Mouse (Mus musculus): Measurements from ENCODE around the gene Slc12a9.

The Slc12a9 gene

GRCm38 (mm10) chr5:137313466-137314192 is 19.8 kb downstream of the Slc12a9 start:
- DNase-seq (ENCODE audit: low read depth, low spot score), result no peak

DNA sequence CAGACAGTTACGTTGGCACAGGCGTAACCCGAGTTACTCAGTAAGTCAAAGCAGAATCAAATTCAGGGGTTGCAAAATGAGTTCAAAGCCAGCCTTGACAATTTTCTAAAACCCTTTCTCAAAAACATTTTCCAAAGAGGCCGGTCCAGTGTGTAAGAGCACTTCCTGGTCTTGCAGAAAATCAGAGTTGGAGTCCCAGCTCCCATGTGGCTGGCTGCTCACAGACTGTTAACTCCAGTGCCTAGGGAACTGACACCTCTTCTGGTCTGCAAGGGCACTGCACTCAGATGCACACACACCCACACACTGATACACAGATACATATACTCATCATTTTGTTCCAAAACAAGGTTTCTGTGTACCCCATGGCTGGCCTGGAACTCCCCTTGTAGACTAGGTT is 25.0 kb downstream of the Slc12a9 start:
- no peak for DNase-seq (ENCODE audit: low read depth, low spot score)

DNA sequence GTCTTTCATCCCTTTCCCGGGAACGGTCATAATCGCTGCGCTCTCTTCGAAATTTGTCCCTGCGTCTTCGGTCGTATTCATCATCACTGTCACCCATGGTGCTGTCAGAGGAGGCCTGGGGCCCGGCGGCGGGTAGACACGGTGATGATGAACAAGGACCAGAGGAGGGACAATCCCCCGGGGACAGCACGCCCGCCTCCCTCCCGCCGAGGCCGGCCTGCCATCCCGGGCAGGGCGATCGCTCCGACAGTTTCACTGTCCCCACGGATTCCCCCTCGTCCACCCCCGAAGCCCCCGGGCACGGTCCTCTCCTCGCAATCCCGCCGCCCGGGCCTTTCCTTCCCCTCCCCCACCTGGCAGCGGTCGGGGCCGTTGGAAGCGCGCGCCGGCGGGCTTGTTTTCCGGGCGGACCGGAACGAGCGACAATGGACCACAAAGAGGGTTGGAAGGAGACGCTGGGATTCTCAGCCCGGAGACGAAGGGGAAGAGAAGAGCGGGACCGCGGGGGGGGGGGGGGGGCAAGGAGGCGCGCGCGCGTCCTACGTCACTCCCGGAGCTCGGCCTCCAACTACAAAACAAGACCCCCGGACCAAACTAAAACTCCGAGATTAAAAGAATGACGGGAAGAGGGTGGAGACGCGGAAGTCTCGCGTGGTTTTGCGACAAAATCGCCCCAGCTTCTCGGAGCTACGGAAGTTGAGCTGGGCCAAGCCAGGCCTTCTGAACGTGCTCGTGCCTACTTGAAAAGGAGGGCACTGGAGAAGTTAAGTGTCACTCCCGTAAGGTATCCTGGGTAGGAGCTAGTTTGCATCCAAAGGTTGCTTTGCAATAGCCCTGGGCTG is 26.1 kb downstream of the Slc12a9 start, which contains the start of gene Srrt:
Gene Srrt (minus strand): TSS at position 604 of the 842 bp plus-strand sequence.
- peak; percentile 98 for DNase-seq (ENCODE audit: low read depth, low spot score)

GRCm38 (mm10) chr5:137306439-137307005 is 26.9 kb downstream of the Slc12a9 start:
- no peak for DNase-seq (ENCODE audit: low read depth, low spot score)

GRCm38 (mm10) chr5:137305822-137306221 is 27.6 kb downstream of the Slc12a9 start:
- no peak for DNase-seq (ENCODE audit: low read depth, low spot score)

DNA sequence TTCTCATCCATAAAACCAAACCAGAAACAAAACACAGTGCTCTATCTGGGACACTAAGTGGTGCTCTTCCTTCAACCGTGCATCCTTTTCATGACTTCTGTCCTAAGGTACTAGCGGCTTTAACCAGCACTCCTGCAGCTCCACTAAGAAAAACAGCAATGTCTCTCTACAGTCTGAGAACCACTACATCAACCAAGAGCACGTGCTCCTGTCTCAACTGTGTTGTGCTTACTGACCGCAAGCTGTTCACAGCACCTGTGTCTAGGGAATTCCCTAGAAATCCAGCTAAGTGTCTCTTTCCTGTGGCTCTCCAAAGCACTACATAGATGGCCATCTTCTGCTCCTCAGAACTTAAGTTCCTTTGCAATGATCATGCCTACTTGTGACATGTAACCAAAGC is 28.6 kb downstream of the Slc12a9 start:
- DNase-seq (ENCODE audit: low read depth, low spot score), result no peak

- DNase-seq (ENCODE audit: low read depth, low spot score), result no peak
These were observed 29.2 kb downstream of the Slc12a9 start for GRCm38 (mm10) chr5:137304165-137304564.

GRCm38 (mm10) chr5:137303609-137304008 is 29.8 kb downstream of the Slc12a9 start:
- no peak for DNase-seq (ENCODE audit: low read depth, low spot score)

DNA sequence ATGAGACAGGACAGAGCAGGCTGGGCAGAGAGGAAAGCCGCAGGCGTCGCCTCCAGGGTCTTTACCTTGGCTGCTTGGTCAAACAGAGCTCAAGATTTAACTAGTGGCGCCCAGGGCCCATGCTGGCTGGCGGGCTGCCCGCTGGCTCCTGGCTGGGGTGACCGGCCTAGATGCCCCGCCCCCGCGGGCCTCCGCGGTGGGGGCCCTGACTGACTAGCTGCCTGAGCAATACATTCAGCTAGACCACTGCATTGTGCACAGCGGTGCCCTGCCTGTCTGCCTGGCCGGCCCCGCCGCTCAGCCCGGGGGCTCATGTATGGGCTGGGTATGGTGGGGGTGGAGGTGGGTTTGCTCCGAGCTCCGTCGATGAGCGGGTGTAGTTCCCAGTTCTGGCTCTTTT is 32.1 kb downstream of the Slc12a9 start:
- DNase-seq (ENCODE audit: low read depth, low spot score), result no peak

DNA sequence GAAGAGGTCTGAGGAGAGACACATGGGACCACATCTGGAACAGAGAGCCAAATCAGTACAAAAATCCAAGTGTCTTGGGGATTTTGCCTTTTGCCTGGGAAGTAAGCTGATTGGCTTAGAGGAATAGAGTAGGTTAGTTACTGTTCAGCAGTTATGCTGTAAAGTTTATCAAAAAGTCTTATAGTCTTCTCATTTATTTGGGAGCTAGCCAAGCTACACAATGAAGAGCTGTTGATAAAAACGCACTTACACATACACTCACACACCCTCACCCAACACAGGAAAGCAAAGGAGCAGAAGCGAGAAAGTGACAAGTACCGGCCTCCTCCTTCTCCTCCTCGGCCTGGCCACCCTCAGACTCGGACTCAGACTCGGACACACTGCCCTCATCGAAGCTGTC is 34.2 kb downstream of the Slc12a9 start:
- no peak for DNase-seq (ENCODE audit: low read depth, low spot score)

DNA sequence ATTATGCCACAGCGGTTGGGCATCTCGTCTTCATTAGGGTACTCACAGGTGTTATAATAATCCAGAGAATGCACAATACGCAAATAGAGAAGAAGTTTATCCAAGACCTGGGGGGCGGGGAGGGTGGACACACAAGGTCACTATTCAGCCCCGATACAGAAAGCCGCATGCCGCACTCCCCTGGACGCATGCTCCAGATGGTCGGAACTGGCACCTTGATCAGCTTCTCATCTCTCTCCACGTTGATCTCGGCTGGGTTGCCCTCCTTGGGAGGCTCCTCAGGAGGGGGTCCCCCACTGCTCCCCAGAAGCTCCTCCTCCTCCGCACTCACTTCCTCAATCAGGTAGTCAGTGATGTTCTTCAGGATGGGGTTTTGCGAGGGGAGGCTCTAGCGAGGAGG is 36.3 kb downstream of the Slc12a9 start:
- DNase-seq (ENCODE audit: low read depth, low spot score), result no peak

GRCm38 (mm10) chr5:137295712-137296111 is 37.7 kb downstream of the Slc12a9 start:
- no peak for DNase-seq (ENCODE audit: low read depth, low spot score)

DNA sequence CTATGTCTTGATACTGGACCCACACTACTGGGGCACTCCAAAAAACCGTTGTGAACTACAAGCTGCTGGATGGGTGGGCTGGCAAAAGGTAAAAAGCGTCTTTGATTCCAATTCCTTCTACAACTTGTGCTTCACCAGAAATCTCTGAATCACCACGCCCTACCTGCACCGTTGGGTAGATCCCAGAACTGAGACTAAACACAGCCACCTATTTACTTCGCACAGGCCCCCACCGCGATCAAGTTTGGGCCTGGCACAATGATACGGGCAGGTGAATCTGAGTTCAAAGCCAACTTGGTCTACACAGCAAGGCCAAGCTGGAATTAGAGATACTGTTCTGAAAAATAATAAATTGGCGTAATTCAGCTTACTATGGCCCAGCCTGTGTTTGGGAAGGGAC is 38.1 kb downstream of the Slc12a9 start:
- DNase-seq (ENCODE audit: low read depth, low spot score), result no peak

GRCm38 (mm10) chr5:137294744-137295093 is 38.7 kb downstream of the Slc12a9 start:
- DNase-seq (ENCODE audit: low read depth, low spot score), result no peak

GRCm38 (mm10) chr5:137293839-137294743 is 39.3 kb downstream of the Slc12a9 start, which contains the start of gene Ufsp1:
Ufsp1 (plus strand) TSS chr5:137294629.
- peak; percentile 97 for DNase-seq (ENCODE audit: low read depth, low spot score)

- peak; percentile 68 for DNase-seq (ENCODE audit: low read depth, low spot score)
These were observed 40.1 kb downstream of the Slc12a9 start for GRCm38 (mm10) chr5:137293282-137293681.

DNA sequence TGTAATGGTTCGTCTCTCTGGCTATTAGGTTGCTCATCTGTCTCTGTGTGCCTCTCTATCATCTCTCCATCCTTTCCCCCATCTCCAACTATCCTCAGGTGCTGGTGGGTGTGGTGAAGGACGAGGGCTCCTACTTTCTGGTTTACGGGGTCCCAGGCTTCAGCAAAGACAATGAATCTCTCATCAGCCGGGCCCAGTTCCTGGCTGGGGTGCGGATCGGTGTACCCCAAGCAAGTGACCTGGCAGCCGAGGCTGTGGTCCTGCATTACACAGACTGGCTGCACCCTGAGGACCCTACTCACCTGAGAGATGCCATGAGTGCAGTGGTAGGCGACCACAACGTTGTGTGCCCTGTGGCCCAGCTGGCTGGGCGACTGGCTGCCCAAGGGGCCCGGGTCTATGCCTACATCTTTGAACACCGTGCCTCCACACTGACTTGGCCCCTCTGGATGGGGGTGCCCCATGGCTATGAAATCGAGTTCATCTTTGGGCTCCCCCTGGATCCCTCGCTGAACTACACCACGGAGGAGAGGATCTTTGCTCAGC is 41.9 kb downstream of the Slc12a9 start:
- DNase-seq (ENCODE audit: low read depth, low spot score), result no peak

DNA sequence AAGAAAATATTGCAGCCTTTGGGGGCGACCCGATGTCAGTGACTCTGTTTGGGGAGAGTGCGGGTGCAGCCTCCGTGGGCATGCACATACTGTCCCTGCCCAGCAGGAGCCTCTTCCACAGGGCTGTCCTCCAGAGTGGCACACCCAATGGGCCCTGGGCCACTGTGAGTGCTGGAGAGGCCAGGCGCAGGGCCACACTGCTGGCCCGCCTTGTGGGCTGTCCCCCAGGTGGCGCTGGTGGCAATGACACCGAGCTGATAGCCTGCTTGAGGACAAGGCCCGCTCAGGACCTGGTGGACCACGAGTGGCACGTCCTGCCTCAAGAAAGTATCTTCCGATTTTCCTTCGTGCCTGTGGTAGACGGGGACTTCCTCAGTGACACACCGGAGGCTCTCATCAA is 42.7 kb downstream of the Slc12a9 start:
- DNase-seq (ENCODE audit: low read depth, low spot score), result no peak

GRCm38 (mm10) chr5:137289591-137290365 is 43.6 kb downstream of the Slc12a9 start:
- DNase-seq (ENCODE audit: low read depth, low spot score), result no peak

DNA sequence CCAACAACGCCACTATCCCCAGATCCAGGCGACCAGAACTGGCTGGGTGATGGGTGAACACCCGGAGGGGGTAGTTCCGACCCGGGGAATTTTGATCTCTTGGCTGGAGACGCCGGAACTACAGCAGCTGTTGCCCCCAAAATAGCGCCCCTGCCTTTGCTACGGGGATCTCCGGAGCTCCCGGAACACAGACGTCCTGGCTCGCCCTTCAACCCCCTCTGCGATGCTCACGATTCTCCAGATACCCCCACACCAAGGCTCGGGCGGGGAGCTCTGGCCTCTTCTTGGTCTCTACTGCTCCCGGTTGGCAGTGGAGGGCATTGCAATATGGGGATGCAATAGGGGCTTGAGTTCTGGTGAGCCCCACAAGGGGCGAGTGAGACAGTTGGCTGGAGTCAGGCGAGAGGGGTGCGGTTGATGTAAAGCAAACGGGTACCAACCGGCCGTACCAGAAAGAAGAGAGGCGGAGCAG is 44.4 kb downstream of the Slc12a9 start:
- DNase-seq (ENCODE audit: low read depth, low spot score), result peak; percentile 73
